In the genomic region with DNA sequence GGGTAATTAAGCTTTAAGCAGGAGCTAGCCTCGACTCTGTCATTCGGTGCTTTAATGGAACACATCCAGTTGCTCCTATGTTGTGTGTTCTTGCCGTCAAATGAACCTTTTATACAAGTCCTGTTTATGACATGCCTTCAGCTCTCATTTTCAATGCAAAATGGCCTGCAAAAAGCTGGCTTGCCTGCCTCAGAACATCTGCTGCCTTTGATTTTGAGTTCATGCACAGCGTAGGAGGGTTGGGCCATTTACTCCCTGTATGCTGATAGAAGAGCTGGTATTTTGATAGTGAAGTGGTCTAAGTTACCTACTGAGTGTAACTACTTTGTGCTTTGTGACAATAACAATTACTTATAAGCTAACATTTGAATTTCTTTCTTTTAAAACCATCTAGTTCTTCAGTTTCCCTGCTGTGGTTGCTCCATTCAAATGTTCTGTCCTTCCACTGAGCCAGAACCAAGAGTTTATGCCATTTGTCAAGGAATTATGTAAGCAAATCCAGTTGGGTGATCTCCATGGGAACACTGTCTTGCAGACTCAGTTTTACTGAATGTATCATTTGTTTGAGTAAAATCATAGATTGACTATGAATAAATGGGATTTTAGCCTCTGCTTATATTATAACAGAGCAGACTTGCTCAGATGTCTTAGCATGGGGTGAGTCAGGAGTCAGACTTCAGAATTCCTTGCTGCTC, we compare ENCODE assay signal across 24 mouse cellular contexts. TPM values are rescaled to one million over a fixed set of nuclear protein-coding genes. Genes with fewer than 3 reads are reported as not detected.
"Had no signal": no experiment of that assay in that cellular context is flagged by ENCODE, and none has a peak within 500 bp of the region (broad histone marks: within the 10 kb centered on the region; RNA-seq: fewer than 3 reads in every experiment).

No protein-coding gene starts in this region.

- DNase-seq: kidney, adult 2 months; kidney, postnatal 25 days; left cerebral cortex, postnatal 4 days; lung, adult 18-20 months; lung, postnatal 10 days; lung, postnatal 36 days; thymus, adult 18-20 months; thymus, postnatal 36 days had no signal

- H3K9me3 ChIP-seq: limb, embryonic 12.5 days; limb, embryonic 15.5 days; liver, embryonic 12.5 days; liver, embryonic 15.5 days; lung, embryonic 15.5 days; megakaryocyte, embryonic 14.5 days; midbrain, embryonic 10.5 days; midbrain, embryonic 13.5 days; neural tube, embryonic 13.5 days had no signal

- H3K4me2 ChIP-seq: limb, embryonic 12.5 days; limb, embryonic 15.5 days; liver, embryonic 12.5 days; liver, embryonic 15.5 days; lung, embryonic 15.5 days; midbrain, embryonic 13.5 days; neural tube, embryonic 13.5 days had no signal

- H3K4me1 ChIP-seq: limb, embryonic 12.5 days; limb, embryonic 15.5 days; liver, embryonic 15.5 days; lung, embryonic 15.5 days; megakaryocyte, embryonic 14.5 days; midbrain, embryonic 10.5 days; midbrain, embryonic 13.5 days; neural tube, embryonic 13.5 days had no signal

- ATAC-seq: intestine, postnatal 0 days; liver, embryonic 12.5 days; midbrain, embryonic 13.5 days; midbrain, embryonic 16.5 days had no signal

- H3K4me3 ChIP-seq: limb, embryonic 12.5 days; limb, embryonic 15.5 days; liver, embryonic 12.5 days; liver, embryonic 15.5 days; lung, embryonic 15.5 days; megakaryocyte, embryonic 14.5 days; midbrain, embryonic 10.5 days; midbrain, embryonic 13.5 days; myocyte; neural tube, embryonic 13.5 days had no signal

- H3K27me3 ChIP-seq: limb, embryonic 12.5 days; limb, embryonic 15.5 days; liver, embryonic 12.5 days; liver, embryonic 15.5 days; lung, embryonic 15.5 days; megakaryocyte, embryonic 14.5 days; midbrain, embryonic 13.5 days; neural tube, embryonic 13.5 days had no signal

- H3K9ac ChIP-seq: limb, embryonic 12.5 days; limb, embryonic 15.5 days; liver, embryonic 12.5 days; liver, embryonic 15.5 days; lung, embryonic 15.5 days; midbrain, embryonic 13.5 days; neural tube, embryonic 13.5 days had no signal

- H3K27ac ChIP-seq: kidney, postnatal 0 days; limb, embryonic 12.5 days; limb, embryonic 15.5 days; liver, embryonic 12.5 days; liver, embryonic 15.5 days; lung, embryonic 15.5 days; midbrain, embryonic 10.5 days; midbrain, embryonic 13.5 days; neural tube, embryonic 13.5 days had no signal

RNA-seq across cellular contexts. Expression of a gene that starts 56.1 kb away (rescaled TPM):
- total RNA-seq: monocyte, adult 5-6 weeks; neutrophil, adult 5-6 weeks had no signal
- polyA plus RNA-seq: kidney, embryonic 14.5 days; limb, embryonic 12.5 days; myocyte had no signal
